ENCODE assay signal across 8 mouse cellular contexts in genomic region chr12:80366004-80366480, GRCm38 (mm10).
A peak's percentile ranks its signal among the peaks of the same experiment; 100 is the strongest.
DNase-seq lines count a peak whose midpoint lies in the region; ATAC-seq and TF ChIP-seq lines count a peak whose summit lies in the region.

No protein-coding gene starts in this region.

- peak; percentile 16 for DNase-seq in adrenal gland, postnatal 10 days
- DNase-seq in adrenal gland, postnatal 36 days = no peak
- DNase-seq in urinary bladder, postnatal 36 days (ENCODE audit: low spot score in 2 of 2) = peak; percentile 10 to 14
- no peak for DNase-seq in urinary bladder, postnatal 4 days (ENCODE audit: low spot score in 2 of 2)
- DNase-seq in left cerebral cortex, postnatal 10 days (ENCODE audit: extremely low spot score in 1 of 2, low spot score in 2 of 2) = peak; percentile 30 to 38
- DNase-seq in T-cell, adult 2 months (ENCODE audit: low spot score) = no peak

- 34% methylated on average over 3 of the region's 3 CpGs for WGBS in hindbrain, embryonic 15.5 days
- WGBS in small intestine, adult 2 months = 13% methylated on average over 3 of the region's 3 CpGs

- no peak overlapping the region for H3K4me2 ChIP-seq in hindbrain, embryonic 15.5 days

- TF ChIP-seq CTCF in small intestine, adult 2 months (IDR thresholded peaks at IDR 0.05; ENCODE audit: extremely low read depth, insufficient read length, insufficient replicate concordance, low read depth, low read length) = no peak

- no peak overlapping the region for H3K4me3 ChIP-seq in hindbrain, embryonic 15.5 days
- H3K4me3 ChIP-seq in small intestine, adult 2 months (ENCODE audit: low read depth, low read length) = no peak overlapping the region

- peaks cover 17% of the 10 kb centered on the region for H3K36me3 ChIP-seq in hindbrain, embryonic 15.5 days
- H3K36me3 ChIP-seq in small intestine, adult 2 months (ENCODE audit: control insufficient read depth, insufficient read depth, low read length) = peaks cover 13% of the 10 kb centered on the region

- H3K4me1 ChIP-seq in hindbrain, embryonic 15.5 days (replicated peaks) = peaks cover 20% of the 10 kb centered on the region
- no peaks in the 10 kb centered on the region; the same call in 1 of the 2 replicates for H3K4me1 ChIP-seq in small intestine, adult 2 months (ENCODE audit: control insufficient read depth, insufficient read depth, insufficient read length, low read length)

- peak; percentile 56 for ATAC-seq in hindbrain, embryonic 15.5 days (ENCODE audit: low FRiP score, low read depth)

- intact Hi-C loops in left cerebral cortex, postnatal 10 days (cut with DNase I) = loop anchor here (5.0 kb wide), 1 partner anchor 109 kb away; no protein-coding TSS in a partner anchor

- H3K27ac ChIP-seq in hindbrain, embryonic 15.5 days (replicated peaks) = peak overlapping the region; percentile 62
- H3K27ac ChIP-seq in small intestine, adult 2 months (ENCODE audit: insufficient read depth, low read depth, low read length) = peak overlapping the region; percentile 42; the same call in 1 of the 2 replicates

- H3K9ac ChIP-seq in hindbrain, embryonic 15.5 days = no peak overlapping the region

- H3K27me3 ChIP-seq in hindbrain, embryonic 15.5 days = no peaks in the 10 kb centered on the region
- no peaks in the 10 kb centered on the region for H3K27me3 ChIP-seq in small intestine, adult 2 months (ENCODE audit: control insufficient read depth, insufficient read depth, low read length)

- no peaks in the 10 kb centered on the region for H3K9me3 ChIP-seq in hindbrain, embryonic 15.5 days

- no peak for TF ChIP-seq POLR2A in small intestine, adult 2 months (IDR thresholded peaks at IDR 0.05; ENCODE audit: low read depth, low read length)

Comparison
In these comparisons a context has a peak if more than half of its experiments do, and no peak if none do; other contexts are left out.
1. DNase-seq: peak in adrenal gland, postnatal 10 days (single experiment), urinary bladder, postnatal 36 days (2 of 2) and left cerebral cortex, postnatal 10 days (2 of 2); none in adrenal gland, postnatal 36 days (0 of 2), urinary bladder, postnatal 4 days (0 of 2) and T-cell, adult 2 months (single experiment).